Mouse (Mus musculus) midbrain, postnatal 0 days (tissue): Measurements from ENCODE around the gene H2-Eb2. TPM values are rescaled to one million over a fixed set of nuclear protein-coding genes. Genes with fewer than 3 reads are reported as not detected.

Experiments used
- ATAC-seq: fragments of 200-750 bp; cut with Nextera tagmentation; 2 replicates; pipeline ENCODE4 v1.8.0; 2017; ENCODE audit warnings: moderate number of reproducible peaks, mild to moderate bottlenecking, moderate TSS enrichment, moderate library complexity; ENCODE audit not compliant: low FRiP score
- DNase-seq: peaks from one replicate; pipeline ENCODE4 v3.0.0-alpha.2; 2015; ENCODE audit warnings: low spot score
- H3K27ac ChIP-seq: fragments of 300-500 bp; sonication (generic); 2 replicates; pipeline ENCODE4 v1.5.1; 2014; ENCODE audit warnings: low read depth, mild to moderate bottlenecking, low read length, mixed read lengths
- H3K27me3 ChIP-seq: fragments of 300-500 bp; sonication (generic); 2 replicates; pipeline ENCODE4 v1.6.1; 2014; ENCODE audit warnings: low read length, control low read depth, mixed read lengths; ENCODE audit not compliant: insufficient read depth
- H3K36me3 ChIP-seq: fragments of 300-500 bp; sonication (generic); 2 replicates; pipeline ENCODE4 v1.6.1; 2014; ENCODE audit warnings: low read length, control low read depth, mixed read lengths; ENCODE audit not compliant: insufficient read depth
- H3K4me1 ChIP-seq: fragments of 300-500 bp; sonication (generic); 2 replicates; pipeline ENCODE4 v1.6.1; 2014; ENCODE audit warnings: mild to moderate bottlenecking, control low read depth, antibody characterized with exemption, low read length, mixed read lengths; ENCODE audit not compliant: insufficient read depth
- H3K4me2 ChIP-seq: fragments of 300-500 bp; sonication (generic); 2 replicates; pipeline ENCODE4 v1.6.1; 2014; ENCODE audit warnings: low read depth, mild to moderate bottlenecking, low read length, mixed read lengths; ENCODE audit not compliant: poor library complexity, severe bottlenecking
- H3K4me3 ChIP-seq: fragments of 300-500 bp; sonication (generic); 2 replicates; pipeline ENCODE4 v1.5.1; 2014; ENCODE audit warnings: low read depth, mild to moderate bottlenecking, low read length, moderate library complexity
- H3K9ac ChIP-seq: fragments of 300-500 bp; sonication (generic); replicated peaks from 2 replicates; pipeline ENCODE4 v1.6.1; 2014; ENCODE audit warnings: mild to moderate bottlenecking, low read length, moderate library complexity, mixed read lengths; ENCODE audit not compliant: poor library complexity, severe bottlenecking
- H3K9me3 ChIP-seq: fragments of 300-500 bp; sonication (generic); 2 replicates; pipeline ENCODE4 v1.6.1; 2016; ENCODE audit warnings: low read length, control low read depth
- CTCF ChIP-seq: IDR thresholded peaks from 2 replicates; pipeline ENCODE4 v1.5.1; 2016; ENCODE audit warnings: antibody characterized with exemption, mild to moderate bottlenecking
- WGBS: fragments of 180-500 bp; shearing (Covaris S2); extraction: QIAGEN DNeasy Blood & Tissue Kit; methylation state at CpG from one replicate; pipeline ENCODE4 v1.1.7; 2014; 5-methylcytosine and 5-hydroxymethylcytosine counted together
- polyA plus RNA-seq: library from polyadenylated mRNA; unstranded; fragments of >200 nt; fragmentation: Nextera tagmentation; extraction: Ambion mirVana; gene quantifications from 2 replicates; pipeline ENCODE4 v1.2.1, GENCODE M21; 2015
- total RNA-seq: library from RNA; depleted of rRNA; stranded (reverse); fragments of >200 nt; gene quantifications from 2 replicates; pipeline ENCODE4 v1.2.3, GENCODE M21; 2014; rRNA removed

Gene H2-Eb2
- total RNA-seq: 0.22 and 0.33 TPM in 2 replicates
- 0.06 and 0.09 TPM in 2 replicates for polyA plus RNA-seq

DNA sequence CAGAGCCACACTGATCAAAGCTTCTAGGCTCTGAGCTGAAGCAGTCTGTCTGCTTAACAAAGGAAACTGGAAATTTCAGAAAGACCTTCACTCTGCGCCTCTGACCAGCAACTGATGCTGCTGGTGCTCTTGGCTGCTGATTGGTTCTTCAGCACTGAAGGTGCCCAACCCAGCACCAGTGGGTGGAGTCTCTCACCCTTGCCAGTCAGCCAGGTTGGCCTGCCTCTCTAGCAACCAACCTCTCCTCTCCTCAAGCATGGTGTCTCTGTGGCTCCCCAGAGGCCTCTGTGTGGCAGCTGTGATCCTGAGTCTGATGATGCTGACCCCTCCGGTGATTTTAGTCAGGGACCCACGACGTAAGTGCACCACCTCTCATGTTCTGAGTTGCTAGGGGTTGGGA, at the start of gene H2-Eb2:
TSS of gene H2-Eb2 (plus strand) at position 230 of the 400 bp plus-strand sequence.
- Histone ChIP-seq H3K9ac (no peak within 1 kb of the TSS), H3K36me3 (no peaks in the 10 kb centered on the region), H3K9me3 (no peaks in the 10 kb centered on the region), H3K27me3 (no peaks in the 10 kb centered on the region), H3K4me2 (no peak within 1 kb of the TSS), H3K4me3 (no peak within 1 kb of the TSS), H3K4me1 (no peaks in the 10 kb centered on the region), H3K27ac (no peak within 1 kb of the TSS)
- ATAC-seq: no peak
- peak; percentile 25 for DNase-seq
- 59% methylated on average over 4 of the region's 4 CpGs for WGBS
- no peak for TF ChIP-seq CTCF

DNA sequence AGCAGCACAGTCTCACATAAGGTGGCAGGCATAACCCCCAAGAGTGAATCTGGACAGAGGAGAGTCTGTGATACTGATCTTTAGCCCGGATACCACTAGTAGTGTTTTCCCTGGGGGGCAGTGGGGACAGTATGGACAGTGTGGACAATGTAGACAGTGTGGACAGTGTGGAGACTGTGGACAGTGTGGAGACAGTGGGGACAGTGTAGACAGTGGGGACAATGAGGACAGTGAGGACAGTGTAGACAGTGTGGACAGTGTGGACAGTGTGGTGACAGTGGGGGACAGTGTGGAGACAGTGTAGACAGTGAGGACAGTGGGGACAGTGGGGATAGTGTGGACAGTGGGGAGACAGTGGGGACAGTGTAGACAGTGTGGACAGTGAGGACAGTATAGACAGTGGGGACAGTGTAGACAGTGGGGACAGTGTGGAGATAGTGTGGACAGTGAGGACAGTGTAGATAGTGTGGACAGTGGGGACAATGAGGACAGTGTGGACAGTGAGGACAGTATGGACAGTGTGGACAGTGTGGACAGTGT, 44.9 kb upstream of the H2-Eb2 start:
- WGBS: 85% methylated on average over 1 of the region's 1 CpGs
- 0 out of 2 replicates have a peak, but pooled peaks have one; percentile 16 for ATAC-seq
- no peaks in the 10 kb centered on the region for H3K4me1 ChIP-seq
- H3K9ac ChIP-seq: no peak overlapping the region
- no peak for TF ChIP-seq CTCF
- no peaks in the 10 kb centered on the region for H3K36me3 ChIP-seq
- H3K27me3 ChIP-seq: no peaks in the 10 kb centered on the region
- no peak overlapping the region for H3K27ac ChIP-seq
- H3K4me3 ChIP-seq: no peak overlapping the region
- no peak overlapping the region for H3K4me2 ChIP-seq
- no peak for DNase-seq
- 0 out of 2 replicates have a peak, but pooled peaks cover 2% of the 10 kb centered on the region for H3K9me3 ChIP-seq

DNA sequence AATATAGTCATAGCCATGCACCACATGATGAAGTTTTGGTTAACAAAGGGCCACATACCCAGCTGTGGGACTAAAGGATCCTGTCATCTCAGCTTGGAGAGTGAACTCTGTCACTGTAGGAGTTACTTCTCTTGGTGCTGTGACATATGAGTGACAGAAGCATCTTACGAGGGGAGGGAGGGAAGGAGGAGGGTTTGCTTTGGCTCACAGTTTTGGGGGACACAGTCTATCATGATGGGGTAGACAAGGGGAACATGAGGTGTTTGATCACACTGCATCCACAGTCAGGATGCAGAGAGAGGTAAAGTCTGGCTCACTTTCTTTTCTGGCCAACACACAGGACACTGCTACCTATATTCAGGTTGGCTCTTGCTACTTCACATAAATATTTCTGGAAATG, 43.6 kb upstream of the H2-Eb2 start:
- Histone ChIP-seq H3K4me2 (no peak overlapping the region), H3K9ac (no peak overlapping the region), H3K4me1 (no peaks in the 10 kb centered on the region), H3K27me3 (no peaks in the 10 kb centered on the region), H3K9me3 (0 out of 2 replicates have a peak, but pooled peaks cover 2% of the 10 kb centered on the region), H3K4me3 (no peak overlapping the region), H3K36me3 (no peaks in the 10 kb centered on the region), H3K27ac (no peak overlapping the region)
- ATAC-seq (no peak), DNase-seq (no peak)
- no peak for TF ChIP-seq CTCF
- WGBS: 68% methylated on average over 1 of the region's 1 CpGs

DNA sequence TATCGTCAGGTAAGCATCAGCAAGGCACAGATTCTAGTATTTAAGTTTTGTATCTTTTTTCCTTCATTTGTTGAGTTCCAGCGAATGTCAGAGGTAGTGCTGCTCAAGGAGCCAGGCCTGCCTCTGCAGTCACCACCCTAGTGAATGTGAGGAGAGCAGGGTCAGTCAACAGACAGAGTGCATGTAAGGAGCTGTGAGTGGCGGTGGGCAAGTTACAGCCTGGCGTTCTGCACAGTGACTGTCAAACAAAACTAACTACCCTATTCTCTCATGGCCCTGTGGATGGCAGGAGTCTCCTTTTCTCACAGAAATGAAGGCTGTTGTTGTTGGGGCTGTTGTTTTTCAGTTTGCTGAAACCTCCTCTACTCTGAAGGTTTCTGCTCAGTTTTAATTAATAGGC, 40.1 kb upstream of the H2-Eb2 start:
- Histone ChIP-seq H3K36me3 (no peaks in the 10 kb centered on the region), H3K27me3 (no peaks in the 10 kb centered on the region), H3K9me3 (no peaks in the 10 kb centered on the region), H3K27ac (no peak overlapping the region), H3K9ac (no peak overlapping the region), H3K4me1 (no peaks in the 10 kb centered on the region), H3K4me3 (no peak overlapping the region), H3K4me2 (no peak overlapping the region)
- 70% methylated on average over 4 of the region's 4 CpGs for WGBS
- no peak for TF ChIP-seq CTCF
- ATAC-seq (no peak), DNase-seq (no peak)

DNA sequence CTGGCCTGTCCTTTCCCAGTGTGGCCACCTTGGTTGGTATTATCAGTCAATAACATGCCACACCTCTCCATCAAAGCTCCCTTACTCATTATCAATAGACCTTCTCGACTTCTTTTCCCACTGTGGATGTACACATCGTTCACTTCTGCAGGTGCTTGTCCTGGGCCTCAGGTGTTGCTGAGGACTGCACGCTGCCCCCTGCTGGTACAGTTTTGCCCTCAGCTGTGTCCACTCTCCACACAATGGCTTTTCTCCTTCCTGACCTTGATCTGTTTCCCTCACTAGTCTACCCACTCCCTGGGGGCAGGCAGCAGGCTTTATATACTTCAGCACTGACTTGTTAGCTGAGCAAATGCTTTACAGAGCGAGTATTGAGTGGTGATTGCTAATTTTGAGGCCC, 39.6 kb upstream of the H2-Eb2 start:
- Histone ChIP-seq H3K36me3 (no peaks in the 10 kb centered on the region), H3K4me3 (no peak overlapping the region), H3K4me2 (no peak overlapping the region), H3K9me3 (no peaks in the 10 kb centered on the region), H3K4me1 (no peaks in the 10 kb centered on the region), H3K27me3 (no peaks in the 10 kb centered on the region; the same call in 1 of the 2 replicates), H3K27ac (no peak overlapping the region), H3K9ac (no peak overlapping the region)
- no peak for ATAC-seq
- no peak for DNase-seq
- TF ChIP-seq CTCF: peak; percentile 37; the same call in 1 of the 2 replicates
- 40% methylated on average over 4 of the region's 4 CpGs for WGBS

DNA sequence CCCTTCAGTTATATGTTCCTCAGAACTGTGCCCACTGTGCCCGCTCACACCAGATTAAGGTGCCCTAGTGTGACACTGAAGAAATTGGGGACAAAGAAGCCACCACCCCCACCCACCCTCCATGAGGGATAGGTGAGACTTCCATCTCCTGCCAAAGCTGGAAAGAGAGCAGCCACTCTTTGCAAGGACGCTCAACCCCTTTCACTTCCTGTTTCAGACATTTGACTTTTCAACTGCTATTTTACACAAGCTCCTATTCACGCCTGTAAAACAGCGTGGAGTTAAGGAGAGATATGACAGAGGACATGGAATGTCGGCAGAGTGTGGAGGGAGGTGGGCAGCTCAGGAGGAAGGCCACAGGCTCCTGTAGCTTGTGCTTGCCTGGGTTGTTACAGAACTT, 39.0 kb upstream of the H2-Eb2 start:
- Histone ChIP-seq H3K27me3 (no peaks in the 10 kb centered on the region; the same call in 1 of the 2 replicates), H3K4me2 (no peak overlapping the region), H3K9ac (no peak overlapping the region), H3K4me3 (no peak overlapping the region), H3K36me3 (no peaks in the 10 kb centered on the region), H3K27ac (no peak overlapping the region), H3K9me3 (no peaks in the 10 kb centered on the region), H3K4me1 (no peaks in the 10 kb centered on the region)
- no peak for TF ChIP-seq CTCF
- 85% methylated on average over 5 of the region's 5 CpGs for WGBS
- DNase-seq (no peak), ATAC-seq (no peak)
